Mouse (Mus musculus) right cerebral cortex, postnatal 10 days (tissue): ENCODE results near the gene Zfp385b.
A peak's percentile ranks its signal among the peaks of the same experiment; 100 is the strongest.
"Not testable (repeated sequence)": the region's sequence is repeated elsewhere in the genome, so short reads cannot be mapped to it uniquely, and the experiment has no call there.

Source experiments
- DNase-seq, 2 experiments: peaks; one replicate each; pipeline ENCODE4 v3.0.0; 2021; ENCODE audit warnings: low spot score in 2 of 2

Gene Zfp385b

GRCm38 (mm10) chr2:77460011-77460410 is 359.4 kb downstream of the Zfp385b start:
- DNase-seq: no peak

- DNase-seq: no peak
These were observed 361.0 kb downstream of the Zfp385b start for GRCm38 (mm10) chr2:77458431-77458830.

DNA sequence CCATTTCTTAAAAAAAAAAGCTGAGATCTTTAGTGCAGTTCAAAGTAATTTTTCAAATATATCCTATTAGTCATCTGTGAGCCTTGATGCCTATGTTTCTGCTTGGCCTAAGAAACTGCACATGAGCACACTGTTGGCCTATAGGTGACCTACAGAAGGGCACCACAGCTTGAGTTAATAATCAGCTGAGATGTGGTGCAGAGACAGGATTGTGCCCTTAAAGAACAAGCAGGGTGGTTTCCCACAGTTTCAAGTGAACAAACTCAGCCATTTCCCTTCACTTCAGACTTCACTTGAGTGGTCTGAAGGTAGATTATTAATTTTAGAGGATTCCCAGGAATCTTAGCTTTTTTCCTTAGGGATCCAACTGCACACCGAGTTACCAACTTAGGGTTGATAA is 362.3 kb downstream of the Zfp385b start:
- DNase-seq: no peak

DNA sequence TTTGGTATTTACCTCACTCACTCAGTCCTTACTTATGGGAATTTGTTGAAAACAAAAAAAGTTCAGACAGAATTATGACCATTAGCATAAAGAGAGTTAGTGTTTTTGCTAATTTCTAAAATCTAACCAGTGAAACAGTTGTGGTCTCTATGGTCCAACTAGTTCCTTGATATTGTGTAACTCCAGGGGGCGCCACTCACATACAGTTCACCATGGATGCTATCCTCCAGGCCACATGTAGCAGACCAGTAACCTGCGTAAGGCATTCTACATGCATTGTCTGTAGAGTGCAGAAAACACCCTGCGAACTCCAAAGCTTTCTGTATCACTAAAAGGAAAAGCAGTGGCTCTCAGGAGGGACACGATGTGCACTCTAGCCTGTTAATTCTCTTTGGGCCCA is 362.8 kb downstream of the Zfp385b start:
- peak in 1 of 2 experiments; percentile 62 for DNase-seq

GRCm38 (mm10) chr2:77454341-77454937 is 365.0 kb downstream of the Zfp385b start:
- no peak for DNase-seq

- no peak for DNase-seq
These were observed 365.7 kb downstream of the Zfp385b start for GRCm38 (mm10) chr2:77453786-77454185.

- not testable (repeated sequence) for DNase-seq
These were observed 369.4 kb downstream of the Zfp385b start for GRCm38 (mm10) chr2:77450017-77450416.

DNA sequence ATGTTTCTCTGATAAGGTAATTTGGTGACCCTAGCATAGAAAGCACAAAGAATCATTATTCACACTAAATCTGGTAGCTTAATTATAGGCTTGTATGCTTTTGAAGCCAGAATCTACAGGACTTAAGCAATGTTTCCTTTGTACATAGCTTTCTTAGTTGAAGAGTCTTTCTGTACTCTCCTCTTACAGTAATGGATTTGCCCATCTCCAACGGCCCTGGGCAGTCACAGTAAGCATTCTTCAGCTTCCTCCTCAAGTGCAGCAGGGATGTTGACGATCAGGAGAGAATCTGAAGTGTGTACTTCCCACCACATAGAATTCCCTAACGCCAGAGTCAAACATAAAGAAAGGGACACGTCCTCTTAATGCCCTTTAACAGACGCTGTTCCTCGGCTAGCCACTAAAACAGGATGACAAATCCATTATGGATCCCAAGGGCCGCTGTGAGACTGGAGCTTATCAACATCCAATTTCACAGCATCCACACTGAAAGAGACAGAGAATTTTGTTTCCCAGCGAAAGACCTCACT is 370.4 kb downstream of the Zfp385b start:
- peak in 1 of 2 experiments; percentile 10 for DNase-seq

GRCm38 (mm10) chr2:77444282-77444681 is 375.2 kb downstream of the Zfp385b start:
- no peak for DNase-seq

- DNase-seq: no peak
These were observed 378.8 kb downstream of the Zfp385b start for GRCm38 (mm10) chr2:77440591-77440990.

- DNase-seq: no peak
These were observed 383.1 kb downstream of the Zfp385b start for GRCm38 (mm10) chr2:77436241-77436759.

GRCm38 (mm10) chr2:77419476-77419875 is 400.0 kb downstream of the Zfp385b start:
- no peak for DNase-seq

GRCm38 (mm10) chr2:77418078-77418477 is 401.4 kb downstream of the Zfp385b start:
- DNase-seq: no peak

DNA sequence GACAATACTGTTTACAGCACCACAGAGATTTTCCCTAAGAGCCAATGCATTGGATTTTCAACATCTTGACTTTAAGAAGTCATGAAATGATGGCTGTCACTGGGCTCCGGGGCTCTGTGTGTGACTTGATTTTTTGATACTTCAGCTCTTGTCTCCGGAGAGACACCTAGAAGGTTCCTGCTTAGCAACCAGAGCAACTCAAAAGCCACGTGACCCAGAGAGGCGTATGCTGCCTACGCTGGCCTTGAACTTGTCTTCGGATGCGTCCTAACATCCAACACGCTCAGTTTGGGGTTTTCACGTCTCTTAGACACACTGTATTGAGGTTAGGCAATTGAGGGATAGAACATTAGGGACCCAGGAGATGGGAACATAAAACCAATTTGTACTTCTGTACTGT is 407.3 kb downstream of the Zfp385b start:
- no peak for DNase-seq

DNA sequence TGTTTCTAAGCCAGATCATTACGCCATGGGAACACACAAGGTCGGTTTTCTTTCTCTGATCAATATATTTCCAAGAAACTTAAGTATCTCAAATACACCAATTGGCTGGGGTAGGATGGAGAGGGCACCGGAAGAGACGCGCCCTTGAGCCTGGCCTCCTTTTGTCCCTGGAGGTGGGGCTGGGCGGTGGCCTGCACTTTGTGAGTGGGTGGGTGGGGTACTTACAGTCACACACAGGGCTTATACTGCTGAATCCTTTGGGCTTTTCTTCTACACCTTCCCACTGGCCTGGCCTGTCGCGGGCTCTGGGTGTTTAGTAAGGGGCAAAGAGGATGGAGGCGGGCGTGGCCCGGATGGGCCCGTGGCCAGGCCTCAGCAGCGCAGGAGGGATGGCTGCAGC is 407.8 kb downstream of the Zfp385b start:
- no peak for DNase-seq

GRCm38 (mm10) chr2:77409521-77410135 is 409.8 kb downstream of the Zfp385b start:
- DNase-seq: no peak

- no peak for DNase-seq
These were observed 410.5 kb downstream of the Zfp385b start for GRCm38 (mm10) chr2:77408972-77409371.

GRCm38 (mm10) chr2:77402329-77402728 is 417.1 kb downstream of the Zfp385b start:
- DNase-seq: no peak

DNA sequence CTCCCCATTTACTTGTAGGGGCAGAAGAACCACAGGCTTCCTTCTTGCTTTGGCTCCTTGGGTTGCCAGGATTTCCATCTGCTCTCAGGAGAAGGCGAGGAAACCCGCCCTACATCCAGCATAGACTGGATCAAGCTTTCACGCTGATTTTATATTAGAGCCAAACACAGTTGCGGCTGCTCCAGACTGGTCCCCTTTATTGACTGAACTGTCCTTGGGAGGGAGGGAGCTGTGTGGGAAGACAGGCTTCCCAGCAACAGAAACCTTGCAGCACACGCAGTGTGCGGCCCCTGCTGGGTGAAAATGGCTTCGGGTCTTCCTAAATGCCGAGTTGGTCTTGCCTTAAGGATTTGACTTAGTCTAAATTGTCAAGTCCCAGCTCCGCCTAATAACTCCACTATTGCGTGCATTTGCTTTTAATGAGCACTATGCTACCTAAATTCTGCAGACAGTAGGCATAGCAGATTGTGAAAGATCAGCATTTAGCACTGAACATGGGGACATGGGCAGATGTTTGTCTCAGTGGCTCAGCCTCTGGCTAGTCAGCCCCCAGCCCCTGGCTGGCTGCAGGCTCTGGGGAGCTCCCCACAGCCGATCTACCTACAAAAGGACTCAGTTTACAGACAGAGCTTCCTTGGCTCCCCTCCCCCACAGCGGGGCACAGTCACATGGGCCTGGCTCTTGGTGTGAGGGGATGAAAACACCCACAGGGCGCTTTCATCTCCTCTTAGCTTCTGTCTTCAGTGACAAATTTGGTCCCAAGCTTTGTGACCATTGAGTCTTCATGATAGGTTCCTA is 417.8 kb downstream of the Zfp385b start:
- peak; percentile 36 to 54 for DNase-seq

DNA sequence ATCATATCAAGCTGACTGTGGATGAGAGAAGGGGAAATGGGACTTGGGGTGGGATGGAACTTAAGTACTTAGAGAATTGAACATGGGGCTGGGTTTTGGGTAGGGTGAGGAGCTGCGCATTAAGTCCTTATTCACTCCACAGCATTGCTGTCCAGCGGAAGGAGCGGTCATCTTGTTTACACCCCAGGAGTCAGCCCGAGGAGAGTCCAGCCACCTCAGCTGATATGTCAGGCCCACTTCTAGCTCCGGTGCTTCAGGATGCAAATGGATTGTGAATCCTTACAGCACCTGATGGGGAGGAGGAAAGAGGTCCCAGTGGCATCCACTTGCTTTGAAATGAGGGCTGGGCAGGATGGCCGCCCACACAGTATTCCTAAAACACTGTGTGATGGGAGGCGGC is 425.6 kb downstream of the Zfp385b start:
- DNase-seq: no peak

DNA sequence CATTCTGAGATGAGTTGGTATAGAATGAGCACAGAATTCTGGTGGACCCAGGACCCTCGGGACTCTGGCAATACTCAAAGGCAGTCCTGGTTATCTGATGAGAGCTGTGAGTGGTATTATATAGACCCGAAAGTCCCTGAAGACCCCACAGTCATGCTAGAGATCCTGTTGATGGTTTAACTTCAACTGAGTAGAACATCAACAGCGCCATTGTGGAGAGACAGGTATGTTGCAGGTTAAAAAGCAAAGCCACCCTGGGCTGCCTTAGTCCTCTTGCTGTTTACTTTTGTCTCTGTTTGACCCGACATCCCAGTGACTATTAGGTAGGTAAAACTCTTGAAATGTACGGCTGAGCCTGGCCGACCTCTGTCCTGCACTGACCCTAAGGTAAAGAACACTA is 431.3 kb downstream of the Zfp385b start:
- no peak for DNase-seq

GRCm38 (mm10) chr2:77386515-77386914 is 432.9 kb downstream of the Zfp385b start:
- peak in 1 of 2 experiments; percentile 48 for DNase-seq
